Mouse (Mus musculus): Measurements from ENCODE around the gene Pcmtd2. TPM values are rescaled to one million over a fixed set of nuclear protein-coding genes. Genes with fewer than 3 reads are reported as not detected.

The Pcmtd2 gene
- total RNA-seq, 2 experiments from 2014 or later = 64.6 to 69.4 TPM

Other genes starting within 250 kb of the Pcmtd2 start
- 10 to 100 TPM; 36.0 to 38.3 TPM for gene Prpf6, start 246.0 kb upstream of the Pcmtd2 start, total RNA-seq (2021)
- gene Zfp512b, start 245.1 kb upstream of the Pcmtd2 start, total RNA-seq (2021) = 10 to 100 TPM; 16.6 to 18.0 TPM
- 1 to 10 TPM; 2.3 to 2.4 TPM for gene Samd10, start 238.6 kb upstream of the Pcmtd2 start, total RNA-seq (2021)
- gene Gm29797, start 180.8 kb upstream of the Pcmtd2 start, total RNA-seq (2021) = not detected
- gene Sox18, start 166.2 kb upstream of the Pcmtd2 start, total RNA-seq (2021) = 10 to 100 TPM; 34.4 to 64.4 TPM
- gene Tcea2, start 157.5 kb upstream of the Pcmtd2 start, total RNA-seq (2021) = 1 to 10 TPM; 6.1 to 7.3 TPM
- gene Rgs19, start 143.9 kb upstream of the Pcmtd2 start, total RNA-seq (2021) = 1 to 10 TPM; 5.7 to 7.2 TPM
- not detected for gene Lkaaear1, start 139.4 kb upstream of the Pcmtd2 start, total RNA-seq (2021)
- not detected for gene Oprl1, start 122.8 kb upstream of the Pcmtd2 start, total RNA-seq (2021)
- not detected for gene Myt1, start 74.5 kb upstream of the Pcmtd2 start, total RNA-seq (2021)
- gene Polr3k, start 26.5 kb downstream of the Pcmtd2 start, total RNA-seq (2021) = 10 to 100 TPM in 1 of 2 experiments, 1 to 10 TPM in 1; 9.2 to 11.6 TPM
- gene Gm14496, start 153.3 kb downstream of the Pcmtd2 start, total RNA-seq (2021) = not detected

Data from heart, postnatal 36 days (tissue).